Mouse (Mus musculus): Measurements from ENCODE around the gene Smurf2.

Smurf2 gene

GRCm38 (mm10) chr11:106920551-106921379 is at the start of gene Smurf2:
TSS of gene Smurf2 (minus strand) at chr11:106920715.
- peak; percentile 82 for DNase-seq (ENCODE audit: low read depth, low spot score)

- no peak for DNase-seq (ENCODE audit: low read depth, low spot score)
Observed at GRCm38 (mm10) chr11:106969798-106970197, 49.3 kb upstream of the Smurf2 start.

- no peak for DNase-seq (ENCODE audit: low read depth, low spot score)
Observed at GRCm38 (mm10) chr11:106967630-106968029, 47.1 kb upstream of the Smurf2 start.

DNA sequence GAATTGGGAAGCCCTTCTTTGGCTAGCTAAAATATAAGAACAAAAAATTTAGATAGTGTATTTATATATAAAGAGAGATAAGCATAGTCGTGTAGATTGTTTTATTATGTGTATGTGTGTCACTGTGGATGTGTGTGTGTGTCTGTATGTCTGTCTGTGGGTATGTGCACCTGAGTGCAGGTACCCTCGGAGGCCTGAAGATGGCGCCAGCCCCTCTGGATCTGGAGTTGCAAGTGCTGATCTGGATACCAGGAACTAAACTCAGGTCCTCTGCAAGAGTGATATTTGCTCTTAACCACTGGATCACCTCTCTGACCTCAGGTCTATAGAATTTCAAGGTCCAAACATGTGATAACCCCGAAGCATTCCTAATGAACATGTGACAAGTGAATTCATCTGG is 45.4 kb upstream of the Smurf2 start:
- DNase-seq (ENCODE audit: low read depth, low spot score) = peak; percentile 53

- DNase-seq (ENCODE audit: low read depth, low spot score) = no peak
Observed at GRCm38 (mm10) chr11:106962310-106962709, 41.8 kb upstream of the Smurf2 start.

DNA sequence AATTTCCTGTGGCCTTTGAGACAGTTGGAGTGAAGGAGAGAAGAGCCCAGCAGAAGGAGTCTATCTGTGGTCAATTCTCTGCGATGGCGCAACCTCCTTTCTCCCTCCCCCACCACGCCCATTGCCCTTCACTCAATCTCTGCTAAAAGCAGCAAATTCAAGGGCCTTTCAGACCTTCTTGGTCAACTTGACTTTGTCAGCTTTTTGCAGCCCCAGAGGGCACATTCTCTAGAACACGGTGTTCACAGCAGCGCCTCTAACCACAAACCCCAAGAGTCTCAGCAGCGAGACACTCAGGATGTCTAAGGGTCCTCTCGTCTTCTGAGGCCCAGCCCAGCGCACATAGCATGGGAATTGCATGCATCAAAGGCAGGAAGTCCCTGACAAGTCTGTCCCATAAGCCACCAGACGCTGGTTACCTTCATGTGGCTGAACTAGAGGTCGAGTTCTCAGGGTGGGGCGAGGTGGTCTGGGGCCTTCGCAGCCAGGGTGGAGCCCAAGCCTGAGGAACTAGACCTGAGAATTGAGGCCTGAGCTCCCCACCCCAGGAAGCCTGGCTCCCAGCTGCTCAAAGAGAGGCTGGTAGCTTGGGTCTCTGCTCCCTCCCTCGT is 41.1 kb upstream of the Smurf2 start:
- no peak for DNase-seq (ENCODE audit: low read depth, low spot score)

DNA sequence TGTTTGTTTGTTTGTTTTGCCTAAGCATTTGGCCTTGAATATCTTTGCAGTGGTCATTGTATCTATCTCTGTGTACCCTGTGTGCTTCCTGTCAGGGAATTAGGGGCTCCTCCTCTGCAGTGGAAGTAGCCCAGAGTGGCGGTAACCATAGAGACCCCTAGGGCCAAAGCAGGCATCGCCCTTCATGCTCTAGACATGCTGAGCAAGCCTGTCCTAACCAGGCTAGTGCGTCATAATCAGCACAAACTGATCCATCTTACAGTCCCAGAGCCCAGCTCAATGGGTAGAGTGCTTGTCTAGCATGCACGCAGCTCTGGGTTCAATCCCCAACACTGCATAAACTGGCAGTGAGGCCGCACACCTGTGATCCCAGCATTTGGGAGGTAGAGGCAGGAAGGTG is 38.6 kb upstream of the Smurf2 start:
- no peak for DNase-seq (ENCODE audit: low read depth, low spot score)

- DNase-seq (ENCODE audit: low read depth, low spot score) = no peak
Observed at GRCm38 (mm10) chr11:106958407-106959071, 38.0 kb upstream of the Smurf2 start.

GRCm38 (mm10) chr11:106957271-106957980 is 36.9 kb upstream of the Smurf2 start:
- DNase-seq (ENCODE audit: low read depth, low spot score) = no peak

- no peak for DNase-seq (ENCODE audit: low read depth, low spot score)
Observed at GRCm38 (mm10) chr11:106954566-106954965, 34.1 kb upstream of the Smurf2 start.

GRCm38 (mm10) chr11:106954116-106954515 is 33.6 kb upstream of the Smurf2 start:
- DNase-seq (ENCODE audit: low read depth, low spot score) = no peak

DNA sequence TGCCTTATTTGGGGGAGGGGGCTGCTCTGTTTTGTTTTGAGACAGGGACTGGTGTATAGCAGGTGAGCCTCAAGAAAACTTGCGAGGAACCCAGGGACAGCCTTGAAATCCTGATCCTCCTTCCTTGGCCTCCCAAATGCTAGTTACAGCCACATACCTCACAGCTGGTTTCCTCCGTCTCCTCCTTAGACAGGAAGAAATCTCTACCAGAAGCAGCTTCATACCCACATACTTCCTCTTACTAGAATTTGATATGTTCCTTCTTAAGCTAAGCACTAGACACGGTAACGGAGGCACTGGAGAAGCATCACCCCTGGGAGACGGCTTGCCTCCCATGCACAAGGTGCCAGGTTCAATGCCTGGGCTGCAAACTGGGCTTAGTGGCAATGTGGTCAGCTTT is 16.8 kb upstream of the Smurf2 start:
- no peak for DNase-seq (ENCODE audit: low read depth, low spot score)

- DNase-seq (ENCODE audit: low read depth, low spot score) = no peak
Observed at GRCm38 (mm10) chr11:106930366-106930765, 9.9 kb upstream of the Smurf2 start.

DNA sequence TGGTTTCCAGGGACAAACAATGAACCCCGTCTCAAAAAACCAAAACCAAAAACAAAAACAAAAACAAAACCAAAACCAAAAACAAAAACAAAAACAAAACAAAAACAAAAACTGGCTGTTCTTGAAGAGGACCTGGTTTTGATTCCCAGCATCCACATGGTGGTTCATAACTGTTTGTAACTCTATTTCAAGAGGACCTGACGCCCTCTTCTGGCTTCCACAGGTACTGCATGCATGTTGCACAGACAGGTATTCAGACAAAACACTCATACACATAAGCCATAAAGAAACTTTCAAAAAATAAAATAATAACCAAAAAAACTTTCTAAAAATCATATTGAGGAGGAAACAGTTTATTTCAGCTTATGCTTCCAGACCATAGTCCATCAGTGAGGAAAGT is 8.4 kb upstream of the Smurf2 start:
- DNase-seq (ENCODE audit: low read depth, low spot score) = peak; percentile 66

- no peak for DNase-seq (ENCODE audit: low read depth, low spot score)
Observed at GRCm38 (mm10) chr11:106927950-106928349, 7.4 kb upstream of the Smurf2 start.

GRCm38 (mm10) chr11:106927226-106927625 is 6.7 kb upstream of the Smurf2 start:
- DNase-seq (ENCODE audit: low read depth, low spot score) = no peak

DNA sequence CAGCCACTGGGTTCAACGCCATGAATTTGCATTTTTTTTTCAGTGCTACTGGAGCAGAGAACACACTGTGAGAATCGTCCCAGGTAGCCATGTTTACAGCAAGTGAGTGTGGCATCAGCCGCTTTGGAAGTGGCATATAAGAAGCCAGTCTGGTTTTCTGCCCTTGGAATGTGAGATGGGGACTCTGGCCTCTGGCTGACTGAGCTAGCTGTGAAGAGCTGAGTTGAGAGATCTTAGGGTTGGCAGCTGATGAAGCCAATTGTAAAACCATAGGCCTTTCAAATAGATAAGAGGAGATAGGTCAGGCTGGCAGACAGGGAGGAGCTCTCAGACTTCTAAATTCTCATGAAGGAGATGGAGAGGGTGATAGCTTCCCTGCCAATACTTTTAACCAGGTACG is 6.2 kb upstream of the Smurf2 start:
- no peak for DNase-seq (ENCODE audit: low read depth, low spot score)

- DNase-seq (ENCODE audit: low read depth, low spot score) = peak; percentile 77
Observed at GRCm38 (mm10) chr11:106919612-106920550, 634 bp downstream of the Smurf2 start.

- no peak for DNase-seq (ENCODE audit: low read depth, low spot score)
Observed at GRCm38 (mm10) chr11:106918901-106919300, 1.6 kb downstream of the Smurf2 start.

- DNase-seq (ENCODE audit: low read depth, low spot score) = peak; percentile 25
Observed at GRCm38 (mm10) chr11:106911257-106911656, 9.3 kb downstream of the Smurf2 start.

DNA sequence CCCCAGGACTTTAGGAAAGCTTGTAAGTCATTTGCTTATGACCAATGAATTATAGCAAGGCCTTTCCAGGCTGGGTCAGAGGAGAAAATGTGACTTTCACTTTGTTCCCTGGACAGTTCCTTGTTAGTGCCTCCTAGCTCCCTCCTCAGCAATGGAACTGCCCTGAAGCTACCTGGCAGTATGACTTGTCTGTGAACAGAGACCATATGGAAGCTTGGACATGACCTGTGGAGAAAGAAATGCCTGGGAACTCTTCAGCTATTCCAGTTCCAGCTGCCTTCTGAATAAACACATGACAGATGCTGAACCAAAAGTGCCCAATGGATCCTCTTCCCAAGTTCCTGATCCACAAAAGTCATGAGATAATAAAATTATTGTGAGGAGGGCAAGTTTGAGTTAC is 12.5 kb downstream of the Smurf2 start:
- DNase-seq (ENCODE audit: low read depth, low spot score) = no peak
